Mouse (Mus musculus): ENCODE measurements around the gene Tfpi. TPM values are rescaled to one million over a fixed set of nuclear protein-coding genes. Genes with fewer than 3 reads are reported as not detected.

The Tfpi gene
- polyA plus RNA-seq, 1 experiment, result 5.1 TPM

DNA sequence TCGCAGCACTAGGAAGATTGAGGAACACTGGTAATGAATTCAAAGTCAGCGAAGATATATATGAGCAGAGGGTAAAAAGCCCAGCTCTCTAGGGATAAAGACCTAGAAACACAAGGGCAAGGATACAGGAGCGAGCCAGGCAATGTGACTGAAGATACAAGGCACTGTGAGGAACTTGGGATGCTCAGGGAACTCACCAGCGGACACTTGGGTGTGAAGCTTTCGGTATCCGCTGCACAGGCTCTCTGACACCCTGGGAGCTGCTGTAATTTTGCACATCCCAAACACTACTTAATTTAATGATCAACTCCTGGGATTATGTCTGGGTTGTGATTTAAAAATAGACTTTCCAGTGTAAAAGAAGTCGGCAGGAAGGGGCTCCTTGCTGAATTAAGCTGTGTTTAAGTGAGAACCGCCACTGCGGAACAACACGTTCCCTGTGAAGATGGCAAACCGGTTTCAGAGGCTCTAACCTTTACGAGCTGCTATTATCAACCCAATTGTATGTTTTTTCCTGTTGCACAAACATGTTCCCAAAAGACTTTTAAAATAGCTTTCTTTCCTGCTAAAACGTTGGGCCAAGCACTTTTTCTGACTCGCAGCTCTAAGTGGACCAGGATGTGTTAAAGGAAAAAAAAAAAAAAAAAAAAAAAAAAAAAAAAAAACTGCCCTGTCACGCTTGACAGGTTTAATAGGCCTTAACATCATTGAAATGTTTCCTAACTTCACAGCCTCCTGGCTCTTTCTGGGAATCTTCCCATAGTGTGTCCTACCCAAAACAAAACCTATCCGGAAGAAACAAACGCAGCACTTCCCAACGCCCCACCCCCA is 89.8 kb downstream of the Tfpi start:
- no peak for TF ChIP-seq CTCF (IDR thresholded peaks at IDR 0.05; ENCODE audit: extremely low read depth, insufficient read depth, insufficient read length, insufficient replicate concordance)
- TF ChIP-seq POLR2A (IDR thresholded peaks at IDR 0.05; ENCODE audit: low read depth, low read length), result no peak
- no peak overlapping the region for H3K4me3 ChIP-seq (ENCODE audit: extremely low read depth, insufficient read depth, insufficient read length)
- peaks cover 2% of the 10 kb centered on the region for H3K4me1 ChIP-seq (ENCODE audit: control insufficient read depth, insufficient read depth, insufficient read length)
- 66% methylated on average over 18 of the region's 18 CpGs for WGBS
- DNase-seq (ENCODE audit: low read depth in 1 of 2, low spot score in 2 of 2), result no peak
- H3K27ac ChIP-seq (ENCODE audit: insufficient read depth, low read length), result no peak overlapping the region; the same call in 1 of the 2 replicates
- H3K36me3 ChIP-seq (ENCODE audit: control insufficient read depth, insufficient read depth, low read length), result no peaks in the 10 kb centered on the region
- H3K27me3 ChIP-seq (ENCODE audit: control insufficient read depth, insufficient read depth, low read length), result no peaks in the 10 kb centered on the region

DNA sequence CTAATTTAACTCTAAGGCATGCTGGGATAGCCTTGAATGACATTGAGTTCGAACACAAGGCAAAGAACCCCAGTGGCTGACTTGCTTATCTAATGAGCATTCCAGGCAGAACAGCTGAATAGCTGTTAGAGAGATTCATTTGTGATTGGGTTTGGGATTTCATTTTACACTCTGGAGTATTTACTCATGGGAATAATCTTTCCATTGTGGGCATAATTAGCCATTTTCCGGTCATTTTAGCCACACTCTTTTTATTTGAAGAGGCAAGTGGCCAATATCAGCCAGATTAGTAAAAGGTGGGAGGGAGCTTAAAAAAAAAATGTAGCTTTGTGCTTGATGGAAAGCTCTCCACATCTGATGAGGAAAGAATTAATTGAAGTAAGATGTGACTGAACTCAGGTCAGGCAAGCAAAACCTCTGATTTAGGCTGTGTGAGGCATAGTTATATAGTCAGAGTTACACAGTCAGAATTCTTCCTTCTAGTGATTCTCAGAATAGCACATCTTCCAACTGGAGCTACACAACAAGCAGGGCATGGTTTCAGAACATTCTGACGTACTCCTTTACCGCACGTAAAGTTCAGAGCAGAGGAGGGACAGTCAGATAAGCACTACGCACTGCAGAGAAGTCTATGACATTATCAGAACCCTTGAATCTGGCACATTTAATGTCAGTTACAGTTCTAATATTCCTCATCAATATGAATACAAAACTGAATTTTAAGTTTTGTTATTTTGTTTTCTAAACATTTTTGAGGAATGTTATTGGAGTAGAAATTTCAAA is 91.5 kb downstream of the Tfpi start:
- H3K4me3 ChIP-seq (ENCODE audit: extremely low read depth, insufficient read depth, insufficient read length), result no peak overlapping the region
- 0 out of 2 replicates have a peak, but pooled peaks cover 1% of the 10 kb centered on the region for H3K36me3 ChIP-seq (ENCODE audit: control insufficient read depth, insufficient read depth, low read length)
- no peak for TF ChIP-seq CTCF (IDR thresholded peaks at IDR 0.05; ENCODE audit: extremely low read depth, insufficient read depth, insufficient read length, insufficient replicate concordance)
- TF ChIP-seq POLR2A (IDR thresholded peaks at IDR 0.05; ENCODE audit: low read depth, low read length), result no peak
- no peak overlapping the region for H3K27ac ChIP-seq (ENCODE audit: insufficient read depth, low read length)
- H3K27me3 ChIP-seq (ENCODE audit: control insufficient read depth, insufficient read depth, low read length), result no peaks in the 10 kb centered on the region
- DNase-seq (ENCODE audit: low read depth in 1 of 2, low spot score in 2 of 2), result no peak
- WGBS, result 87% methylated on average over 6 of the region's 6 CpGs
- peaks cover 2% of the 10 kb centered on the region; the same call in 1 of the 2 replicates for H3K4me1 ChIP-seq (ENCODE audit: control insufficient read depth, insufficient read depth, insufficient read length)

DNA sequence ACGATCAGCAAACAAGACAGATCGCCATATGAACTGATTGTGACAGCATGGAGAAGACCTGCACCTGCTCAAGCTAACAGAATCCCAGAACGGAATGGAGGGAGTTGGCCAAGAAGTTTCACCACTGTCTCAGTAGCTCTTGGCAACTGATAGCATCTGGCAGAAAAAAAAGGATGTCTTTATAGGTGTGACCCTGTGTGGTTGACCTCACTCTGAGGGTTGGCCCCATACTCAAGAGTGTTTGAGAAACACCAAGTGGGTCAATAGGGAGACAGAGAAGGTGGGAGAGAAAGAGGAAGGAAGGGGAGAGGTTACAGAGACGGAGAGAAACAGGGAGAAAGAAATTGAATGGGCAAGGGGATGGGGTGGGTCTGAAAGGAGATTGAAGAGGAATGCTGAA is 92.7 kb downstream of the Tfpi start:
- H3K4me3 ChIP-seq (ENCODE audit: extremely low read depth, insufficient read depth, insufficient read length), result no peak overlapping the region
- H3K4me1 ChIP-seq (ENCODE audit: control insufficient read depth, insufficient read depth, insufficient read length), result peaks cover 2% of the 10 kb centered on the region; the same call in 1 of the 2 replicates
- H3K27me3 ChIP-seq (ENCODE audit: control insufficient read depth, insufficient read depth, low read length), result no peaks in the 10 kb centered on the region
- H3K27ac ChIP-seq (ENCODE audit: insufficient read depth, low read length), result no peak overlapping the region
- DNase-seq (ENCODE audit: low read depth in 1 of 2, low spot score in 2 of 2), result no peak
- TF ChIP-seq POLR2A (IDR thresholded peaks at IDR 0.05; ENCODE audit: low read depth, low read length) (no peak), CTCF (IDR thresholded peaks at IDR 0.05; ENCODE audit: extremely low read depth, insufficient read depth, insufficient read length, insufficient replicate concordance) (no peak)
- WGBS, result 72% methylated on average over 4 of the region's 4 CpGs
- 0 out of 2 replicates have a peak, but pooled peaks cover 1% of the 10 kb centered on the region for H3K36me3 ChIP-seq (ENCODE audit: control insufficient read depth, insufficient read depth, low read length)

Other genes starting within 250 kb of the Tfpi start
- gene Calcrl, start 51.4 kb downstream of the Tfpi start, polyA plus RNA-seq (2012; rRNA removed), result 4.5 and 6.0 TPM in 2 replicates
- 12.3 and 14.7 TPM in 2 replicates for gene Ctnnd1, start 174.0 kb upstream of the Tfpi start, polyA plus RNA-seq (2012; rRNA removed)
- not detected in 2 replicates for gene Btbd18, start 182.3 kb upstream of the Tfpi start, polyA plus RNA-seq (2012; rRNA removed)
- gene Selenoh, start 194.0 kb upstream of the Tfpi start, polyA plus RNA-seq (2012; rRNA removed), result 52.6 and 76.8 TPM in 2 replicates
- not detected in 2 replicates for gene Gm28635, start 201.3 kb upstream of the Tfpi start, polyA plus RNA-seq (2012; rRNA removed)
- gene Med19, start 201.6 kb upstream of the Tfpi start, polyA plus RNA-seq (2012; rRNA removed), result 4.9 and 5.0 TPM in 2 replicates
- 25.3 and 32.3 TPM in 2 replicates for gene Tmx2, start 202.4 kb upstream of the Tfpi start, polyA plus RNA-seq (2012; rRNA removed)
- gene Zdhhc5, start 238.4 kb upstream of the Tfpi start, polyA plus RNA-seq (2012; rRNA removed), result 24.2 and 27.1 TPM in 2 replicates